Comparison of ENCODE assay signal across 8 mouse cellular contexts in genomic region chr10:95681058-95681440, GRCm38 (mm10). TPM values are rescaled to one million over a fixed set of nuclear protein-coding genes. Genes with fewer than 3 reads are reported as not detected.
DNase-seq lines count a peak whose midpoint lies in the region; ATAC-seq and TF ChIP-seq lines count a peak whose summit lies in the region.

No protein-coding gene starts in this region.

- H3K36me3 ChIP-seq in lung, embryonic 14.5 days (ENCODE audit: insufficient read depth) = no peaks in the 10 kb centered on the region
- H3K36me3 ChIP-seq in forebrain, embryonic 11.5 days (ENCODE audit: control insufficient read depth, insufficient read depth, low read length) = no peaks in the 10 kb centered on the region
- H3K36me3 ChIP-seq in kidney, embryonic 16.5 days (ENCODE audit: insufficient read depth, low read length) = no peaks in the 10 kb centered on the region
- H3K36me3 ChIP-seq in midbrain, embryonic 15.5 days (replicated peaks) = no peaks in the 10 kb centered on the region

- H3K4me2 ChIP-seq in lung, embryonic 14.5 days = peak overlapping the region; percentile 41
- peak overlapping the region; percentile 37 for H3K4me2 ChIP-seq in forebrain, embryonic 11.5 days (ENCODE audit: low read depth, low read length, severe bottlenecking)
- peak overlapping the region; percentile 34 for H3K4me2 ChIP-seq in kidney, embryonic 16.5 days (replicated peaks; ENCODE audit: low read depth, low read length)
- peak overlapping the region; percentile 38 for H3K4me2 ChIP-seq in midbrain, embryonic 15.5 days

- no peaks in the 10 kb centered on the region for H3K27me3 ChIP-seq in lung, embryonic 14.5 days (ENCODE audit: insufficient read depth, low read length)
- no peaks in the 10 kb centered on the region for H3K27me3 ChIP-seq in forebrain, embryonic 11.5 days (ENCODE audit: control insufficient read depth, insufficient read depth, low read length)
- no peaks in the 10 kb centered on the region for H3K27me3 ChIP-seq in kidney, embryonic 16.5 days (ENCODE audit: insufficient read depth, low read length)
- H3K27me3 ChIP-seq in midbrain, embryonic 15.5 days (replicated peaks) = no peaks in the 10 kb centered on the region

- no peaks in the 10 kb centered on the region for H3K9me3 ChIP-seq in lung, embryonic 14.5 days (ENCODE audit: low read depth, low read length)
- H3K9me3 ChIP-seq in forebrain, embryonic 11.5 days (ENCODE audit: control insufficient read depth, low read length) = no peaks in the 10 kb centered on the region
- no peaks in the 10 kb centered on the region for H3K9me3 ChIP-seq in kidney, embryonic 16.5 days (ENCODE audit: low read length)
- H3K9me3 ChIP-seq in midbrain, embryonic 15.5 days = no peaks in the 10 kb centered on the region

- TF ChIP-seq CTCF in lung, embryonic 14.5 days (IDR thresholded peaks at IDR 0.05; ENCODE audit: low read depth) = no peak

- H3K4me1 ChIP-seq in lung, embryonic 14.5 days (ENCODE audit: insufficient read depth) = peaks cover 3% of the 10 kb centered on the region
- H3K4me1 ChIP-seq in forebrain, embryonic 11.5 days (replicated peaks; ENCODE audit: control insufficient read depth, insufficient read depth, low read length) = no peaks in the 10 kb centered on the region
- H3K4me1 ChIP-seq in kidney, embryonic 16.5 days (ENCODE audit: insufficient read depth, low read length) = peaks cover 27% of the 10 kb centered on the region
- peaks cover 15% of the 10 kb centered on the region for H3K4me1 ChIP-seq in midbrain, embryonic 15.5 days

- 54% methylated on average over 7 of the region's 7 CpGs for WGBS in lung, embryonic 14.5 days
- WGBS in forebrain, embryonic 11.5 days = 46% methylated on average over 7 of the region's 7 CpGs
- 60% methylated on average over 7 of the region's 7 CpGs for WGBS in kidney, embryonic 16.5 days
- 56% methylated on average over 7 of the region's 7 CpGs for WGBS in midbrain, embryonic 15.5 days

- no peak overlapping the region for H3K27ac ChIP-seq in lung, embryonic 14.5 days (ENCODE audit: low read depth)
- no peak overlapping the region for H3K27ac ChIP-seq in forebrain, embryonic 11.5 days (ENCODE audit: low read depth, low read length)
- no peak overlapping the region for H3K27ac ChIP-seq in kidney, embryonic 16.5 days (ENCODE audit: low read length)
- no peak overlapping the region for H3K27ac ChIP-seq in midbrain, embryonic 15.5 days

- DNase-seq in lung, embryonic 14.5 days = no peak
- no peak for DNase-seq in lung, postnatal 14 days
- no peak for DNase-seq in forebrain, embryonic 11.5 days (ENCODE audit: low spot score)
- DNase-seq in urinary bladder, adult 18-20 months (ENCODE audit: low spot score in 2 of 2) = no peak
- no peak for DNase-seq in layer of hippocampus, adult 9-11 months
- DNase-seq in T-cell, adult 2 months (ENCODE audit: low spot score) = no peak

- ATAC-seq in lung, embryonic 14.5 days (ENCODE audit: insufficient read depth) = peak; percentile 36
- no peak for ATAC-seq in forebrain, embryonic 11.5 days (replicated peaks; ENCODE audit: low FRiP score)
- 0 out of 2 replicates have a peak, but pooled peaks have one; percentile 14 for ATAC-seq in kidney, embryonic 16.5 days (ENCODE audit: low FRiP score, low TSS enrichment)
- ATAC-seq in midbrain, embryonic 15.5 days (replicated peaks) = peak; percentile 68

- no peak overlapping the region for H3K9ac ChIP-seq in lung, embryonic 14.5 days
- H3K9ac ChIP-seq in forebrain, embryonic 11.5 days (ENCODE audit: low read length) = no peak overlapping the region
- no peak overlapping the region for H3K9ac ChIP-seq in kidney, embryonic 16.5 days (replicated peaks; ENCODE audit: low read length)
- no peak overlapping the region for H3K9ac ChIP-seq in midbrain, embryonic 15.5 days

- H3K4me3 ChIP-seq in lung, embryonic 14.5 days (ENCODE audit: low read depth, low read length) = peak overlapping the region; percentile 7; the same call in 1 of the 2 replicates
- H3K4me3 ChIP-seq in forebrain, embryonic 11.5 days (ENCODE audit: low read depth, low read length) = peak overlapping the region; percentile 5; the same call in 1 of the 2 replicates
- H3K4me3 ChIP-seq in kidney, embryonic 16.5 days (ENCODE audit: low read length) = peak overlapping the region; percentile 12; the same call in 1 of the 2 replicates
- H3K4me3 ChIP-seq in midbrain, embryonic 15.5 days = peak overlapping the region; percentile 23

RNA-seq across cellular contexts. Expression of gene Anapc15-ps, which starts 7.8 kb away (rescaled TPM):
- not detected in 2 replicates for polyA plus RNA-seq in lung, embryonic 14.5 days (2014; fragmentation: Nextera tagmentation; extraction: Ambion mirVana)
- polyA plus RNA-seq in forebrain, embryonic 11.5 days (2014; fragmentation: Nextera tagmentation; extraction: Ambion mirVana) = not detected in 2 replicates
- 1.8 TPM in 1 of 2 replicates, not detected in the other for polyA plus RNA-seq in kidney, embryonic 16.5 days (2015; fragmentation: Nextera tagmentation; extraction: Ambion mirVana)
- 0.52 TPM in 1 of 2 replicates, not detected in the other for polyA plus RNA-seq in midbrain, embryonic 15.5 days (2015; fragmentation: Nextera tagmentation; extraction: Ambion mirVana)
